In the genomic region with DNA sequence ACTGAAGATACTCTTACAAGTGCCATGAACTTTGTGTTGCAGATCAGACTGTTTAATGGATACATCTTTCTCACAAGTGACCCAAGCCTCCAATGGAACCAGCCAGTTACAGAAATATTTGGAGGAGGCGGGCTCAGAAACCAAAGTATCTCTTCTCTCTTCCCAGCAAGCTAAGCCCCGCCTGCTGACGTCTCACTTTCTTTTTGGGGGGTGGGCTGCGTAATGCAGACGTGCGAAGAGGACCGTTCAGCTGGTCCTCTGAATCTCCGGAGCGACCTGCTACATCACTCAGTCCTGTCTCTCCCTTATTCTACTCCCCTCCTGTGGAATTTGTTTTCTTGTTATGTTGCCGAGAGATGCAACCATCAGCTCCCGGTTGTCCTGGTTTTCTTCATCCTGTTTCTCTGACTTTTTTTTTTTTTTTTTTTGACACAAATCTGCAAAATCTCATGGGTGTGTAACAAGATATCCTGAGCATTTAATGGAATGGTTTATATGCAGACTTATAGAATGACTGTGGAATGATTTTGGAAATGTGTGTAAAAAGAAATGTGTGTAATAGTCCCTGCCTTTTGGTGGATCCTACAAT, we compare ENCODE assay signal across 9 mouse cellular contexts. TPM values are rescaled to one million over a fixed set of nuclear protein-coding genes. Genes with fewer than 3 reads are reported as not detected.
DNase-seq lines count a peak whose midpoint lies in the region; ATAC-seq lines count a peak whose summit lies in the region.
"Had no signal": no experiment of that assay in that cellular context is flagged by ENCODE, and none has a peak within 500 bp of the region (broad histone marks: within the 10 kb centered on the region; RNA-seq: fewer than 3 reads in every experiment).

No protein-coding gene starts in this region.

- no peaks in the 10 kb centered on the region for H3K9me3 ChIP-seq in forebrain, embryonic 13.5 days (replicated peaks)
- H3K9me3 ChIP-seq in hindbrain, embryonic 10.5 days, result no peaks in the 10 kb centered on the region
- H3K9me3 ChIP-seq in lung, embryonic 15.5 days, result no peaks in the 10 kb centered on the region

- H3K4me3 ChIP-seq in forebrain, embryonic 13.5 days, result peak overlapping the region; percentile 39
- peak overlapping the region; percentile 42 for H3K4me3 ChIP-seq in hindbrain, embryonic 10.5 days
- H3K4me3 ChIP-seq in lung, embryonic 15.5 days, result peak overlapping the region; percentile 36

- DNase-seq in MN1 (ENCODE audit: low spot score), result peak; percentile 88
- DNase-seq in c-Kit-positive CD71-positive TER-119-positive erythroid progenitor cells, embryonic 14.5 days (ENCODE audit: low spot score), result peak; percentile 24
- peak; percentile 82 for DNase-seq in hindbrain, embryonic 10.5 days (ENCODE audit: low spot score)
- peak; percentile 79 to 85 for DNase-seq in layer of hippocampus, postnatal 10 days (ENCODE audit: low spot score in 2 of 2)
- DNase-seq in retina, postnatal 1 day, result peak; percentile 93

- under 1% methylated on average over 11 of the region's 11 CpGs for WGBS in forebrain, embryonic 13.5 days
- WGBS in hindbrain, embryonic 10.5 days, result 2% methylated on average over 11 of the region's 11 CpGs
- WGBS in lung, embryonic 15.5 days, result 2% methylated on average over 11 of the region's 11 CpGs

- H3K4me1 ChIP-seq in forebrain, embryonic 13.5 days, result peaks cover 13% of the 10 kb centered on the region
- peaks cover 26% of the 10 kb centered on the region for H3K4me1 ChIP-seq in hindbrain, embryonic 10.5 days (replicated peaks)
- H3K4me1 ChIP-seq in lung, embryonic 15.5 days, result peaks cover 15% of the 10 kb centered on the region

- H3K27ac ChIP-seq in forebrain, embryonic 13.5 days, result no peak overlapping the region
- H3K27ac ChIP-seq in hindbrain, embryonic 10.5 days, result 0 out of 2 replicates have a peak overlapping the region, but pooled peaks have one; percentile 62
- H3K27ac ChIP-seq in lung, embryonic 15.5 days, result no peak overlapping the region

- no peak overlapping the region for H3K9ac ChIP-seq in forebrain, embryonic 13.5 days
- H3K9ac ChIP-seq in lung, embryonic 15.5 days, result no peak overlapping the region

- no peaks in the 10 kb centered on the region for H3K36me3 ChIP-seq in forebrain, embryonic 13.5 days (ENCODE audit: poor library complexity, severe bottlenecking)
- no peaks in the 10 kb centered on the region for H3K36me3 ChIP-seq in hindbrain, embryonic 10.5 days
- no peaks in the 10 kb centered on the region for H3K36me3 ChIP-seq in lung, embryonic 15.5 days

- H3K4me2 ChIP-seq in forebrain, embryonic 13.5 days, result peak overlapping the region; percentile 57
- peak overlapping the region; percentile 55 for H3K4me2 ChIP-seq in lung, embryonic 15.5 days

- H3K27me3 ChIP-seq in forebrain, embryonic 13.5 days, result peaks cover 10% of the 10 kb centered on the region; the same call in 1 of the 2 replicates
- H3K27me3 ChIP-seq in hindbrain, embryonic 10.5 days (ENCODE audit: insufficient read depth, poor library complexity, severe bottlenecking), result peaks cover 26% of the 10 kb centered on the region
- H3K27me3 ChIP-seq in lung, embryonic 15.5 days, result peaks cover 21% of the 10 kb centered on the region; the same call in 1 of the 2 replicates

- ATAC-seq in forebrain, embryonic 13.5 days, result peak; percentile 74
- peak; percentile 72; the same call in 1 of the 2 replicates for ATAC-seq in lung, embryonic 15.5 days (ENCODE audit: borderline replicate concordance, extremely low read depth, low FRiP score, low TSS enrichment)
- ATAC-seq in activated CD4-positive, CD25-positive, alpha-beta regulatory T cell, adult 4 months, result no peak

RNA-seq across cellular contexts. Expression of gene Slc2a3, which starts 40.3 kb away (rescaled TPM):
- 9.3 and 12.5 TPM in 2 replicates for polyA plus RNA-seq in forebrain, embryonic 13.5 days (2015; fragmentation: Nextera tagmentation; extraction: Ambion mirVana)
- 38.5 and 57.1 TPM in 2 replicates for polyA plus RNA-seq in hindbrain, embryonic 10.5 days (2016; fragmentation: Nextera tagmentation; extraction: Ambion mirVana)
- total RNA-seq in layer of hippocampus, postnatal 10 days (2021), result 100 to 1,000 TPM in 1 of 2 experiments, 10 to 100 TPM in 1; 99.1 to 117 TPM
- polyA plus RNA-seq in lung, embryonic 15.5 days (2015; fragmentation: Nextera tagmentation; extraction: Ambion mirVana), result 7.4 and 8.1 TPM in 2 replicates
- polyA plus RNA-seq in activated CD4-positive, CD25-positive, alpha-beta regulatory T cell, adult 4 months (2017; shearing (Covaris generic)), result 10 to 100 TPM; 64.2 to 69.4 TPM

RNA-seq across cellular contexts. Expression of gene Nanog, which starts 53.8 kb away (rescaled TPM):
- polyA plus RNA-seq in forebrain, embryonic 13.5 days (2015; fragmentation: Nextera tagmentation; extraction: Ambion mirVana), result 0.18 and 0.23 TPM in 2 replicates
- polyA plus RNA-seq in hindbrain, embryonic 10.5 days (2016; fragmentation: Nextera tagmentation; extraction: Ambion mirVana), result 0.12 and 0.24 TPM in 2 replicates
- total RNA-seq in layer of hippocampus, postnatal 10 days (2021), result not detected
- 0.33 and 0.40 TPM in 2 replicates for polyA plus RNA-seq in lung, embryonic 15.5 days (2015; fragmentation: Nextera tagmentation; extraction: Ambion mirVana)
- polyA plus RNA-seq in activated CD4-positive, CD25-positive, alpha-beta regulatory T cell, adult 4 months (2017; shearing (Covaris generic)), result under 1 TPM in 1 of 2 experiments, not detected in 1; 0.22 TPM
- polyA plus RNA-seq: large intestine, adult 2 months had no signal

RNA-seq across cellular contexts. Expression of gene Foxj2, which starts 58.6 kb away (rescaled TPM):
- 4.4 and 4.5 TPM in 2 replicates for polyA plus RNA-seq in forebrain, embryonic 13.5 days (2015; fragmentation: Nextera tagmentation; extraction: Ambion mirVana)
- polyA plus RNA-seq in hindbrain, embryonic 10.5 days (2016; fragmentation: Nextera tagmentation; extraction: Ambion mirVana), result 2.5 and 3.6 TPM in 2 replicates
- total RNA-seq in layer of hippocampus, postnatal 10 days (2021), result 10 to 100 TPM; 24.3 to 27.8 TPM
- polyA plus RNA-seq in lung, embryonic 15.5 days (2015; fragmentation: Nextera tagmentation; extraction: Ambion mirVana), result 5.1 and 5.8 TPM in 2 replicates
- polyA plus RNA-seq in activated CD4-positive, CD25-positive, alpha-beta regulatory T cell, adult 4 months (2017; shearing (Covaris generic)), result 1 to 10 TPM; 6.6 to 8.7 TPM

Comparison
In these comparisons a context has a peak if more than half of its experiments do, and no peak if none do; other contexts are left out.
1. DNase-seq: peak in every context shown above with its lines; median percentile 93 in retina, postnatal 1 day; 88 in MN1; 82 in hindbrain, embryonic 10.5 days; 82 in layer of hippocampus, postnatal 10 days; 24 in c-Kit-positive CD71-positive TER-119-positive erythroid progenitor cells, embryonic 14.5 days.